Mouse (Mus musculus) olfactory bulb, adult 2 months (tissue): ENCODE measurements around the gene Vamp2.

Experiments
- CTCF ChIP-seq: fragments of 200-500 bp; IDR thresholded peaks from 2 replicates; pipeline ENCODE4 v1.5.1; 2012; ENCODE audit warnings: low read depth, mild to moderate bottlenecking, low read length, moderate library complexity; ENCODE audit not compliant: insufficient read depth
- POLR2A ChIP-seq: fragments of 200-500 bp; IDR thresholded peaks from 2 replicates; pipeline ENCODE4 v1.6.1; 2012; ENCODE audit warnings: mild to moderate bottlenecking, low read depth, low read length, moderate library complexity; ENCODE audit not compliant: insufficient read depth

GRCm38 (mm10) chr11:69133923-69134621 lies 45.8 kb downstream of the Vamp2 start:
- 0 out of 2 replicates have a peak, but pooled peaks have one; percentile 23 for TF ChIP-seq POLR2A
- no peak for TF ChIP-seq CTCF
